Mouse (Mus musculus) forebrain, embryonic 14.5 days (tissue): ENCODE measurements at regions not wholly inside any gene's neighbourhood (a gene's known extent, or its start where the extent isn't known, plus 50 kb on each side); places are given as distances from the start of the nearest gene placed in this dataset.
A peak's percentile ranks its signal among the peaks of the same experiment; 100 is the strongest.

Experiments
- ATAC-seq: fragments of 200-750 bp; cut with Nextera tagmentation; 2 replicates; pipeline ENCODE4 v1.8.0; 2017; ENCODE audit warnings: mild to moderate bottlenecking, moderate library complexity
- DNase-seq: peaks from one replicate; pipeline ENCODE4 v3.0.0-alpha.2; 2015; ENCODE audit warnings: low spot score
- H3K27ac ChIP-seq: fragments of 300-500 bp; sonication (generic); 2 replicates; pipeline ENCODE4 v1.5.1; 2014; ENCODE audit warnings: low read depth, mild to moderate bottlenecking, control low read depth, low read length, moderate library complexity
- H3K27me3 ChIP-seq: fragments of 300-500 bp; sonication (generic); replicated peaks from 2 replicates; pipeline ENCODE4 v1.6.1; 2014; ENCODE audit warnings: low read length, control low read depth, mixed read lengths; ENCODE audit not compliant: control insufficient read depth, insufficient read depth
- H3K36me3 ChIP-seq: fragments of 300-500 bp; sonication (generic); 2 replicates; pipeline ENCODE4 v1.6.1; 2014; ENCODE audit warnings: low read length, control low read depth; ENCODE audit not compliant: control insufficient read depth, insufficient read depth
- H3K4me1 ChIP-seq: fragments of 300-500 bp; sonication (generic); 2 replicates; pipeline ENCODE4 v1.6.1; 2014; ENCODE audit warnings: antibody characterized with exemption, low read length, control low read depth; ENCODE audit not compliant: control insufficient read depth, insufficient read depth
- H3K4me2 ChIP-seq: fragments of 300-500 bp; sonication (generic); 2 replicates; pipeline ENCODE4 v1.6.1; 2014; ENCODE audit warnings: mild to moderate bottlenecking, control low read depth, low read length
- H3K4me3 ChIP-seq: fragments of 300-500 bp; sonication (generic); 2 replicates; pipeline ENCODE4 v1.5.1; 2014; ENCODE audit warnings: low read depth, low read length, control low read depth
- H3K9ac ChIP-seq: fragments of 300-500 bp; sonication (generic); 2 replicates; pipeline ENCODE4 v1.6.1; 2014; ENCODE audit warnings: mild to moderate bottlenecking, low read length, control low read depth, moderate library complexity
- H3K9me3 ChIP-seq: fragments of 300-500 bp; sonication (generic); replicated peaks from 2 replicates; pipeline ENCODE4 v1.6.1; 2016; ENCODE audit warnings: low read length, control low read depth, mixed read lengths; ENCODE audit not compliant: control insufficient read depth
- WGBS: fragments of 180-500 bp; shearing (Covaris S2); extraction: QIAGEN DNeasy Blood & Tissue Kit; methylation state at CpG from one replicate; pipeline ENCODE4 v1.1.7; 2014; 5-methylcytosine and 5-hydroxymethylcytosine counted together

- no peak overlapping the region for H3K9ac ChIP-seq
- H3K4me1 ChIP-seq: peaks cover 2% of the 10 kb centered on the region; the same call in 1 of the 2 replicates
- H3K9me3 ChIP-seq: peaks cover 2% of the 10 kb centered on the region; the same call in 1 of the 2 replicates
- ATAC-seq (no peak), DNase-seq (no peak)
- WGBS: 8% methylated on average over 20 of the region's 20 CpGs
- H3K36me3 ChIP-seq: no peaks in the 10 kb centered on the region
- no peak overlapping the region for H3K4me2 ChIP-seq
- H3K27ac ChIP-seq: no peak overlapping the region
- no peak overlapping the region for H3K4me3 ChIP-seq
- no peaks in the 10 kb centered on the region for H3K27me3 ChIP-seq
Observed at GRCm38 (mm10) chr13:57307971-57308903, 412.4 kb upstream of the Trpc7 start.

GRCm38 (mm10) chr13:57305586-57305985, 409.8 kb upstream of the Trpc7 start:
- H3K9me3 ChIP-seq: peaks cover 2% of the 10 kb centered on the region; the same call in 1 of the 2 replicates
- DNase-seq (no peak), ATAC-seq (no peak)
- H3K36me3 ChIP-seq: no peaks in the 10 kb centered on the region
- H3K27me3 ChIP-seq: no peaks in the 10 kb centered on the region
- no peak overlapping the region for H3K4me3 ChIP-seq
- no peak overlapping the region for H3K4me2 ChIP-seq
- no peak overlapping the region for H3K9ac ChIP-seq
- peaks cover 2% of the 10 kb centered on the region; the same call in 1 of the 2 replicates for H3K4me1 ChIP-seq
- H3K27ac ChIP-seq: no peak overlapping the region
- WGBS: 96% methylated on average over 7 of the region's 7 CpGs

- peaks cover 2% of the 10 kb centered on the region; the same call in 1 of the 2 replicates for H3K4me1 ChIP-seq
- H3K9me3 ChIP-seq: no peaks in the 10 kb centered on the region
- H3K4me2 ChIP-seq: no peak overlapping the region
- H3K9ac ChIP-seq: no peak overlapping the region
- DNase-seq (no peak), ATAC-seq (no peak)
- no peaks in the 10 kb centered on the region for H3K27me3 ChIP-seq
- H3K27ac ChIP-seq: no peak overlapping the region
- H3K4me3 ChIP-seq: no peak overlapping the region
- H3K36me3 ChIP-seq: no peaks in the 10 kb centered on the region
- WGBS: 87% methylated on average over 2 of the region's 2 CpGs
Observed at GRCm38 (mm10) chr13:57303805-57304204, 408.0 kb upstream of the Trpc7 start.

GRCm38 (mm10) chr13:57291737-57292490, 396.1 kb upstream of the Trpc7 start:
- Histone ChIP-seq H3K27ac (no peak overlapping the region), H3K4me3 (no peak overlapping the region), H3K27me3 (no peaks in the 10 kb centered on the region), H3K36me3 (no peaks in the 10 kb centered on the region), H3K4me2 (no peak overlapping the region), H3K9ac (no peak overlapping the region), H3K4me1 (no peaks in the 10 kb centered on the region), H3K9me3 (no peaks in the 10 kb centered on the region)
- peak; percentile 61 for DNase-seq
- WGBS: 54% methylated on average over 9 of the region's 9 CpGs
- no peak for ATAC-seq

GRCm38 (mm10) chr13:57286168-57286567, 390.4 kb upstream of the Trpc7 start:
- DNase-seq (no peak), ATAC-seq (no peak)
- Histone ChIP-seq H3K36me3 (no peaks in the 10 kb centered on the region), H3K9me3 (no peaks in the 10 kb centered on the region), H3K4me1 (peaks cover 2% of the 10 kb centered on the region; the same call in 1 of the 2 replicates), H3K9ac (no peak overlapping the region), H3K4me3 (no peak overlapping the region), H3K27me3 (no peaks in the 10 kb centered on the region), H3K4me2 (no peak overlapping the region), H3K27ac (no peak overlapping the region)
- 97% methylated on average over 2 of the region's 2 CpGs for WGBS

GRCm38 (mm10) chr13:57282816-57283215, 387.0 kb upstream of the Trpc7 start:
- no peak for ATAC-seq
- 47% methylated on average over 8 of the region's 8 CpGs for WGBS
- no peak for DNase-seq
- Histone ChIP-seq H3K27me3 (no peaks in the 10 kb centered on the region), H3K9me3 (no peaks in the 10 kb centered on the region), H3K4me1 (peaks cover 2% of the 10 kb centered on the region; the same call in 1 of the 2 replicates), H3K36me3 (no peaks in the 10 kb centered on the region), H3K4me2 (no peak overlapping the region), H3K4me3 (no peak overlapping the region), H3K27ac (no peak overlapping the region), H3K9ac (no peak overlapping the region)

GRCm38 (mm10) chr13:57281941-57282710, 386.3 kb upstream of the Trpc7 start:
- WGBS: 50% methylated on average over 24 of the region's 24 CpGs
- Histone ChIP-seq H3K4me1 (peaks cover 2% of the 10 kb centered on the region; the same call in 1 of the 2 replicates), H3K4me2 (no peak overlapping the region), H3K27me3 (no peaks in the 10 kb centered on the region), H3K4me3 (no peak overlapping the region), H3K9me3 (no peaks in the 10 kb centered on the region), H3K36me3 (no peaks in the 10 kb centered on the region), H3K9ac (no peak overlapping the region), H3K27ac (no peak overlapping the region)
- DNase-seq (peak; percentile 22), ATAC-seq (no peak)

GRCm38 (mm10) chr13:57281504-57281903, 385.7 kb upstream of the Trpc7 start:
- 15% methylated on average over 3 of the region's 3 CpGs for WGBS
- peak; percentile 85 for DNase-seq

More at GRCm38 (mm10) chr13:57281504-57281903, 385.7 kb upstream of the Trpc7 start:
- H3K36me3 ChIP-seq: no peaks in the 10 kb centered on the region
- H3K4me3 ChIP-seq: no peak overlapping the region
- H3K4me1 ChIP-seq: peaks cover 2% of the 10 kb centered on the region; the same call in 1 of the 2 replicates
- no peak overlapping the region for H3K4me2 ChIP-seq
- H3K27me3 ChIP-seq: no peaks in the 10 kb centered on the region
- H3K9ac ChIP-seq: no peak overlapping the region
- H3K9me3 ChIP-seq: no peaks in the 10 kb centered on the region
- ATAC-seq: no peak
- H3K27ac ChIP-seq: no peak overlapping the region
